Mouse (Mus musculus): ENCODE results near the gene Hsdl1.

GRCm38 (mm10) chr8:119620116-119620840, 45.3 kb upstream of the Hsdl1 start:
- TF ChIP-seq EP300 (optimal IDR thresholded peaks at IDR 0.05) (no peak), CTCF (IDR thresholded peaks at IDR 0.05; ENCODE audit: low read depth) (no peak)

Measured in stomach, postnatal 0 days (tissue).